Mouse (Mus musculus) midbrain, embryonic 14.5 days (tissue): ENCODE results near the gene Plxnb1. TPM values are rescaled to one million over a fixed set of nuclear protein-coding genes. Genes with fewer than 3 reads are reported as not detected.

ENCODE experiments used
- polyA plus RNA-seq: library from polyadenylated mRNA; unstranded; fragments of >200 nt; fragmentation: Nextera tagmentation; extraction: Ambion mirVana; gene quantifications from 2 replicates; pipeline ENCODE4 v1.2.1, GENCODE M21; 2014

Gene Plxnb1
- polyA plus RNA-seq, 1 experiment from 2014 or later: 21.7 TPM

Other genes with a start within 250 kb of the Plxnb1 start
- gene Slc26a6, start 242.1 kb upstream of the Plxnb1 start, polyA plus RNA-seq: 16.6 and 18.2 TPM in 2 replicates
- gene Tmem89, start 180.8 kb upstream of the Plxnb1 start, polyA plus RNA-seq: 0.47 TPM in 1 of 2 replicates, not detected in the other
- 432 and 472 TPM in 2 replicates for gene Uqcrc1, start 158.8 kb upstream of the Plxnb1 start, polyA plus RNA-seq
- 0.84 and 1.5 TPM in 2 replicates for gene Col7a1, start 141.8 kb upstream of the Plxnb1 start, polyA plus RNA-seq
- not detected in 2 replicates for gene Ucn2, start 109.4 kb upstream of the Plxnb1 start, polyA plus RNA-seq
- 26.1 and 26.3 TPM in 2 replicates for gene Pfkfb4, start 103.6 kb upstream of the Plxnb1 start, polyA plus RNA-seq
- gene Shisa5, start 56.8 kb upstream of the Plxnb1 start, polyA plus RNA-seq: 49.1 and 49.9 TPM in 2 replicates
- 15.3 and 18.8 TPM in 2 replicates for gene Trex1, start 35.7 kb upstream of the Plxnb1 start, polyA plus RNA-seq
- 26.5 and 28.6 TPM in 2 replicates for gene Atrip, start 21.3 kb upstream of the Plxnb1 start, polyA plus RNA-seq
- gene Ccdc51, start 12.9 kb upstream of the Plxnb1 start, polyA plus RNA-seq: 14.0 and 15.4 TPM in 2 replicates
- gene Tma7, start 12.8 kb upstream of the Plxnb1 start, polyA plus RNA-seq: 733 and 824 TPM in 2 replicates
- not detected in 2 replicates for gene Fbxw21, start 66.7 kb downstream of the Plxnb1 start, polyA plus RNA-seq
- gene Fbxw13, start 100.6 kb downstream of the Plxnb1 start, polyA plus RNA-seq: not detected in 2 replicates
- not detected in 2 replicates for gene Fbxw20, start 139.4 kb downstream of the Plxnb1 start, polyA plus RNA-seq
- not detected in 2 replicates for gene Fbxw14, start 192.3 kb downstream of the Plxnb1 start, polyA plus RNA-seq
- gene Fbxw28, start 244.3 kb downstream of the Plxnb1 start, polyA plus RNA-seq: not detected in 2 replicates